Mouse (Mus musculus): ENCODE measurements at regions not wholly inside any gene's neighbourhood (a gene's known extent, or its start where the extent isn't known, plus 50 kb on each side); places are given as distances from the start of the nearest gene placed in this dataset.

DNA sequence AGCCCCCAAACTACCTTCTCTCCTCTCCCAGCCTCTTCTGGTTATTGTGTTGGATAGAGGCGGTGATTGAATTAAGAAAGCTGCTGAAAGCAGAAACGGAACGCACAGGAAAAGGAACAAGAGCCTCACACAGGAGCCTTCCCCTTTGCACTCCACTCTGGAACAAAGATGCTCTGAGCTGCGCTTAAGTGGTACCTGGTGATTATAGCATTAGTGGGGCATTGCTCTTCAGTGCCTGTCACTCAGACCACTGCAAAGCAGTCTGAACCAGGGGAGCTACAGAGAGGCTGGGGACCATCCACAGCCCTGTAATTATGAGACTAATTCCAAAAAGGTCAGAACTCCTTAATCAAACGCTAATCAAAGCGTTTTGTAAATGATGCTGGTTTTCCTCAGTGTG lies 225.9 kb downstream of the Icos start:
- Histone ChIP-seq H3K4me1 (ENCODE audit: control insufficient read depth, insufficient read depth, low read length) (peaks cover 7% of the 10 kb centered on the region), H3K4me3 (replicated peaks; ENCODE audit: low read depth, low read length) (no peak overlapping the region), H3K4me2 (ENCODE audit: low read length) (no peak overlapping the region), H3K9ac (replicated peaks; ENCODE audit: low read length) (no peak overlapping the region), H3K27ac (replicated peaks; ENCODE audit: low read depth, low read length) (no peak overlapping the region), H3K36me3 (ENCODE audit: control insufficient read depth, insufficient read depth, low read length) (no peaks in the 10 kb centered on the region), H3K9me3 (ENCODE audit: control insufficient read depth, low read length) (no peaks in the 10 kb centered on the region), H3K27me3 (ENCODE audit: control insufficient read depth, insufficient read depth, low read length) (no peaks in the 10 kb centered on the region)
- ATAC-seq (ENCODE audit: low FRiP score, low TSS enrichment) (no peak), DNase-seq (peak; percentile 38)
- WGBS = 22% methylated on average over 6 of the region's 6 CpGs

DNA sequence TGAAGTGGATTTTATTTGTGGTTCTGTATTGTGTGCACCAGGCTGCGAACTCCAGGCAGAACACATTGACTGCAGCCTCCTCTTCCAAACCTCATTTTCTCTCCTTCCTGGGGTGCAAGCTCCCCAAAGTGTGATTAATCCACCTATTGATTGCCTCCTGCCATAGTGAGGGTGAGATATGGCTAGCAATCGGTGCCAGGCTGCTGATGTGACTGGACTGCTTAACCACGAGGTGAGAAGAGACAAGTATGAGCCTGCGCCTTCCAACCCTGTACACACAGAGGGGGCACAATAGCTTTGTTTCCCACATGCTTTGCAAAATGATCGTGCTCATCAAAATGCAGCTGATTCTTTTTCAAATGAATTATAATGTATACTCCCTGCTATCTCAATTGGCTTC lies 227.4 kb downstream of the Icos start:
- ATAC-seq (ENCODE audit: low FRiP score, low TSS enrichment) = no peak
- no peak overlapping the region for H3K4me3 ChIP-seq (replicated peaks; ENCODE audit: low read depth, low read length)
- 45% methylated on average over 5 of the region's 5 CpGs for WGBS

DNA sequence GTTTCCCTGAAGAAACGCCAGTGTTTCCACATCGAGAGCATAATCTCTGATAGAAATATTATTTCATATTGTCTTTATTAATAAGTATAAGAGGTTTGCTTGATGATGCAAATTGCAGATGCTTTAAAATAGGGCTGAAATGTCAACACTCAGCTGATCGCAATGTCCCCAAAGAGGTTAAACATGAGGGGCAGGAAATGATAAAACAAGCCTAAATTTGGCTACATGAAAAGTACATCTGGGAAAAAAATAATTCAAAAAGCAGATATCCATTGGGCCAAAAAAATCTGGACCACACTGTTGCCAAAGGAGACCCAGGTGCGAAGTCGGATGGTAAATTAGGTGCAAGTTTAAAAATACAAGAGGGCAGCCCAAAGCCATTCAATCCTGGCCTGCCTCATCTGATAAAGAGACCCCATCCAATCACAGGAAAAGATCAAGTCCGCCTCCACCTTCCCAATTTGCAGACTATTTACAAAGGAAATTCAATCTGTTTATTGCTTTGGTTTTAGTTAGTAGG lies 229.2 kb downstream of the Icos start:
- Histone ChIP-seq H3K9me3 (ENCODE audit: control insufficient read depth, low read length) (no peaks in the 10 kb centered on the region), H3K27me3 (ENCODE audit: control insufficient read depth, insufficient read depth, low read length) (no peaks in the 10 kb centered on the region), H3K4me2 (ENCODE audit: low read length) (no peak overlapping the region), H3K4me3 (replicated peaks; ENCODE audit: low read depth, low read length) (no peak overlapping the region), H3K36me3 (ENCODE audit: control insufficient read depth, insufficient read depth, low read length) (no peaks in the 10 kb centered on the region), H3K9ac (replicated peaks; ENCODE audit: low read length) (no peak overlapping the region), H3K27ac (replicated peaks; ENCODE audit: low read depth, low read length) (no peak overlapping the region), H3K4me1 (ENCODE audit: control insufficient read depth, insufficient read depth, low read length) (peaks cover 7% of the 10 kb centered on the region)
- DNase-seq (no peak), ATAC-seq (ENCODE audit: low FRiP score, low TSS enrichment) (no peak)
- 92% methylated on average over 6 of the region's 6 CpGs for WGBS

More for the DNA sequence above, 227.4 kb downstream of the Icos start:
- Histone ChIP-seq H3K4me2 (ENCODE audit: low read length) (no peak overlapping the region), H3K27me3 (ENCODE audit: control insufficient read depth, insufficient read depth, low read length) (no peaks in the 10 kb centered on the region), H3K4me1 (ENCODE audit: control insufficient read depth, insufficient read depth, low read length) (peaks cover 7% of the 10 kb centered on the region), H3K27ac (replicated peaks; ENCODE audit: low read depth, low read length) (no peak overlapping the region), H3K36me3 (ENCODE audit: control insufficient read depth, insufficient read depth, low read length) (no peaks in the 10 kb centered on the region), H3K9me3 (ENCODE audit: control insufficient read depth, low read length) (no peaks in the 10 kb centered on the region), H3K9ac (replicated peaks; ENCODE audit: low read length) (no peak overlapping the region)
- DNase-seq = peak; percentile 46

DNA sequence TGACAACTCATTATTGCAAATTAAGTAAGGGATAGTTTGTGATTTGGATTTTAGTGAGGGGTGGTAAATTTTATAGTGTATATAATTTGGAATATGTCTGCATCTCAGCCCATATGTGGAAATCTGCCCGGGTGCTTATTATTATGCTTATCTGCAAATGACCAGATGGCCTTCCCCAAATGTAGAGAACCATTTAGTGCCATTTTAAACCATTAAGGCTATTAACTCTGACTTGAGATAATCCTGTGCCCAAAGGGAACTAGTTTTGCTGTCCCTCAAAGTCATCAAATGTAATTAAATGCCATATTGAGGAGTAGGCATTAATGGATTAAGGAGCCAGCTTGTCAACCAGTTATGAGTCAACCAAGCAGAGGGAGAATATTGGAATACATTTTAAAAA lies 230.7 kb downstream of the Icos start:
- ATAC-seq (ENCODE audit: low FRiP score, low TSS enrichment) (no peak), DNase-seq (peak; percentile 45)
- Histone ChIP-seq H3K27me3 (ENCODE audit: control insufficient read depth, insufficient read depth, low read length) (no peaks in the 10 kb centered on the region), H3K9ac (replicated peaks; ENCODE audit: low read length) (no peak overlapping the region), H3K4me3 (replicated peaks; ENCODE audit: low read depth, low read length) (no peak overlapping the region), H3K36me3 (ENCODE audit: control insufficient read depth, insufficient read depth, low read length) (no peaks in the 10 kb centered on the region), H3K4me1 (ENCODE audit: control insufficient read depth, insufficient read depth, low read length) (peaks cover 6% of the 10 kb centered on the region), H3K4me2 (ENCODE audit: low read length) (no peak overlapping the region), H3K9me3 (ENCODE audit: control insufficient read depth, low read length) (no peaks in the 10 kb centered on the region), H3K27ac (replicated peaks; ENCODE audit: low read depth, low read length) (no peak overlapping the region)
- 29% methylated on average over 1 of the region's 1 CpGs for WGBS

DNA sequence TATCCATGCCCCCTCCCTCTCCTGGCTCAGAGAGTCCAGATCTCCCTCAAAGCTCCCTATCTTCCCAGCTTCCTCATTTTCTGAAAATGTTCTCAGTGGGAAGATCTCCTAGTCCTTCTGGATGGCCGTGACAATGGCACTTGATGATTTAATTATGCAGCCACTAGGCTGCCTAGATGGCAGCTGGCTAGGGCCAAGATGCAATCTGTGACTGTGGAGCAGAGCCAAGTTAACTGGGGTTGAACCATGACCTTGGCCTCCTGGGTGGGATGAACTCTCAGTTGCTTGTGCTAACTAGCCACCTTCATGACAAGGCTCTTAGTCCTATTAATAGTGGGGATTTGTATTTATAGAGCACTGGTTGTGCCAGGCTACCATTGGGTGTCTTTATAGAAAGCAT lies 243.4 kb downstream of the Icos start:
- no peak for ATAC-seq (ENCODE audit: low FRiP score, low TSS enrichment)
- Histone ChIP-seq H3K4me3 (replicated peaks; ENCODE audit: low read depth, low read length) (no peak overlapping the region), H3K4me1 (ENCODE audit: control insufficient read depth, insufficient read depth, low read length) (no peaks in the 10 kb centered on the region), H3K9me3 (ENCODE audit: control insufficient read depth, low read length) (no peaks in the 10 kb centered on the region), H3K4me2 (ENCODE audit: low read length) (no peak overlapping the region), H3K27me3 (ENCODE audit: control insufficient read depth, insufficient read depth, low read length) (no peaks in the 10 kb centered on the region), H3K9ac (replicated peaks; ENCODE audit: low read length) (no peak overlapping the region), H3K36me3 (ENCODE audit: control insufficient read depth, insufficient read depth, low read length) (no peaks in the 10 kb centered on the region), H3K27ac (replicated peaks; ENCODE audit: low read depth, low read length) (no peak overlapping the region)
- no peak for DNase-seq
- 30% methylated on average over 1 of the region's 1 CpGs for WGBS

DNA sequence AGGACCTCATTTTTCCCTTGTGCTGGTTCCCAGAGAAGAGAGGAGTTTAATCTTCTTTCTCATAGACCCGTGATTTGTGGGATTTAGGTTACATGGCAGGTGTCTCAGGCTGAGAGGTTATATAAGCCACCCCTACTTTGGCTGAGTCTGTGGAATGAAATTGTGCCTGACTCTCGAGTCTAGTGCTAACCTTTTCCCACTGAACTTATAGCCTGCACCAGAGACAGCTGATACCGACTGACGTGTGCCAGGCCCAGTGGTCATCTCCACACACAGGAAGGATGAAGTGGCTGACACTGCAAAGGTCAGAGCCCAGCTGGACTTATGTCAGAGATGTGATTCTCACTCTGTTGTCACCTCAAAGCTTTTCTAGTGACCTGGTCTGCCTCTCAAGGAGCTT lies 251.2 kb downstream of the Icos start:
- H3K9me3 ChIP-seq (ENCODE audit: control insufficient read depth, low read length) = no peaks in the 10 kb centered on the region
- H3K4me2 ChIP-seq (ENCODE audit: low read length) = no peak overlapping the region
- no peaks in the 10 kb centered on the region for H3K36me3 ChIP-seq (ENCODE audit: control insufficient read depth, insufficient read depth, low read length)
- peaks cover 1% of the 10 kb centered on the region for H3K4me1 ChIP-seq (ENCODE audit: control insufficient read depth, insufficient read depth, low read length)
- DNase-seq = no peak
- no peak overlapping the region for H3K4me3 ChIP-seq (replicated peaks; ENCODE audit: low read depth, low read length)
- no peak overlapping the region for H3K9ac ChIP-seq (replicated peaks; ENCODE audit: low read length)
- H3K27me3 ChIP-seq (ENCODE audit: control insufficient read depth, insufficient read depth, low read length) = no peaks in the 10 kb centered on the region
- H3K27ac ChIP-seq (replicated peaks; ENCODE audit: low read depth, low read length) = no peak overlapping the region
- WGBS = 75% methylated on average over 4 of the region's 4 CpGs
- ATAC-seq (ENCODE audit: low FRiP score, low TSS enrichment) = no peak

DNA sequence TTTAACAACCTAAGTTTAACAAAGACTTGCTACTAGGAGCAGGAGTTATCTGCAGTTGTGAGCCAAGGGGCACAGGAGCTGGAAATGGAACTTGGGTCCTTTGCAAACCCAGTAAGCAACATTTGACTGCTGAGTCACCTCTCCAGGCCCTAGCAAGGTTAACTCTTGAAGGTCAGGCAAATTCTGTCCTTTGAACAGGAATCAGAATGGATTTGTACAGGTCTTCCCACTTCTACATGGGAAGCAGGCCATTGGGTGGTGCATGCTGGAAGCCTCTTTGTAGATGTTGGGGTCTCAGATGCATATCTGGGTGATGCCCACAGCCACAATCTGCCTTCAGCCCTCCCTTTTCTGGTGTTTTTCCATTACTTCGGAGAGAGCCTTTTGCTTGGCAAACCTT lies 255.3 kb downstream of the Icos start:
- no peaks in the 10 kb centered on the region for H3K36me3 ChIP-seq (ENCODE audit: control insufficient read depth, insufficient read depth, low read length)
- no peak for DNase-seq
- peaks cover 7% of the 10 kb centered on the region for H3K4me1 ChIP-seq (ENCODE audit: control insufficient read depth, insufficient read depth, low read length)
- no peak for ATAC-seq (ENCODE audit: low FRiP score, low TSS enrichment)
- H3K27me3 ChIP-seq (ENCODE audit: control insufficient read depth, insufficient read depth, low read length) = no peaks in the 10 kb centered on the region
- H3K4me3 ChIP-seq (replicated peaks; ENCODE audit: low read depth, low read length) = no peak overlapping the region
- no peak overlapping the region for H3K27ac ChIP-seq (replicated peaks; ENCODE audit: low read depth, low read length)
- WGBS = 89% methylated on average over 1 of the region's 1 CpGs
- no peak overlapping the region for H3K9ac ChIP-seq (replicated peaks; ENCODE audit: low read length)
- no peaks in the 10 kb centered on the region for H3K9me3 ChIP-seq (ENCODE audit: control insufficient read depth, low read length)
- no peak overlapping the region for H3K4me2 ChIP-seq (ENCODE audit: low read length)

DNA sequence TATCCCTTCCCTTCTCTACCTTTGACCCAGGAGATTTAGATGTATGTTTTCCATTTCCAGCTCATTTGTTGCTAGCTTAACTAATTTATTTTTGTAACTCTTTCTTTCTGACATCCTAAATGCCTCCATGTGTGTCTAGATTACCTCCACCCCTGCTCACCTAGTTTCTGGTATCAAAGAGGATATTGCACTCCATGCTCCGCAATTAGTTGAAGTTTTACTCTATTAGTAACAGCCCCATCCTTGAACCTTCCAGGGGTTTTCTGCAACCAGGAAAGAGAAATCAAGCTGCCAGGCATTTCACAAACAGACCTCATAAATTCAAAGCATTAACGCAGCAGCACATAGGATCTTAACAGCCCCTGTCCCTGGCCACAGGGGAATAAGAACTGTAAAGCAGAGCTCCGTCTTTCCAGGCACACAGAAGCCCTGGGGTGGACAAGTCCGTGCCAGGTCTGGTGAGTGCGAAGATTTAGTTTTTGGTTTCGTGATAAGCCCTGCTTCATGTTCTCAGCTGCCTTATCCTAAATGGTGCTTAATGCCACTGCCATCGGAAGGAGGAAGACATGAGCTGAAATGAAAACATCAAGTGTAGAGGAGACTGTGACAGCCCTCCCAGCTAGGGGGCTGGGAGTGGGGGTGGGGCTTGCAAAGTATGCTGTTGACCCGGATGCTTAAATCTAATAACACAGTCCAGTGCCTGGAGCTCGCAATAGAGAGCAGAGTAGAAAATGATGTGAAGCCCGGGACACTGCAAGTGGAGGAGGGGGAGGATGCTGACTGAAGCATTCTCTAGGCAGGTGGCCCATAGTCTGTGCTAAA lies 256.0 kb downstream of the Icos start:
- Histone ChIP-seq H3K27ac (replicated peaks; ENCODE audit: low read depth, low read length) (no peak overlapping the region), H3K27me3 (ENCODE audit: control insufficient read depth, insufficient read depth, low read length) (no peaks in the 10 kb centered on the region), H3K9me3 (ENCODE audit: control insufficient read depth, low read length) (no peaks in the 10 kb centered on the region), H3K9ac (replicated peaks; ENCODE audit: low read length) (no peak overlapping the region), H3K4me2 (ENCODE audit: low read length) (peak overlapping the region; percentile 23), H3K4me3 (replicated peaks; ENCODE audit: low read depth, low read length) (no peak overlapping the region), H3K4me1 (ENCODE audit: control insufficient read depth, insufficient read depth, low read length) (peaks cover 7% of the 10 kb centered on the region), H3K36me3 (ENCODE audit: control insufficient read depth, insufficient read depth, low read length) (no peaks in the 10 kb centered on the region)
- ATAC-seq (ENCODE audit: low FRiP score, low TSS enrichment) (peak; percentile 58; the same call in 1 of the 2 replicates), DNase-seq (peak; percentile 67)
- WGBS = 18% methylated on average over 10 of the region's 10 CpGs

DNA sequence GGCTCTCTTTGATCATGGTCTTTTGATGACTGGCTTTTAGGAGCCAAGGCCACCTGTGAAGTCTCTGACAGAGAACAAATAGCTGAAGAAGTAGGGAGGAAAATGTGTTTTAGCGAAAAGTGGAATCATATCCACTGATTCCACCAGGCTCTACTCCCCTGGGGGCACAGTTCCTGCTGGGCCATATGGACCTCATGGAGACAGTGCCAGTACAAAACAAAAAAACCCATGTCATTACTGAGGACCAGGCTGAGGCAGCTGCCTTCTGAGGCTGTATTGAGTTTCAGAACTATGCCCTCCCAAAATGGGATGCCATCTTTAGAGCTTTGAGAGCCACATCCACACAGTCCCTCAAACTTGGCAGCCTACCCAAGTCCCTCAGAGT lies 256.6 kb downstream of the Icos start:
- no peak for ATAC-seq (ENCODE audit: low FRiP score, low TSS enrichment)
- DNase-seq = no peak
- H3K27ac ChIP-seq (replicated peaks; ENCODE audit: low read depth, low read length) = no peak overlapping the region
- no peaks in the 10 kb centered on the region for H3K9me3 ChIP-seq (ENCODE audit: control insufficient read depth, low read length)
- H3K9ac ChIP-seq (replicated peaks; ENCODE audit: low read length) = no peak overlapping the region
- H3K4me2 ChIP-seq (ENCODE audit: low read length) = peak overlapping the region; percentile 23
- 6% methylated on average over 1 of the region's 1 CpGs for WGBS
- H3K36me3 ChIP-seq (ENCODE audit: control insufficient read depth, insufficient read depth, low read length) = no peaks in the 10 kb centered on the region
- H3K4me3 ChIP-seq (replicated peaks; ENCODE audit: low read depth, low read length) = no peak overlapping the region
- H3K27me3 ChIP-seq (ENCODE audit: control insufficient read depth, insufficient read depth, low read length) = no peaks in the 10 kb centered on the region
- H3K4me1 ChIP-seq (ENCODE audit: control insufficient read depth, insufficient read depth, low read length) = peaks cover 7% of the 10 kb centered on the region
